Mouse (Mus musculus) liver, postnatal 0 days (tissue): ENCODE results near the gene Rex1bd.

Source experiments
- CTCF ChIP-seq: sonication (generic); IDR thresholded peaks from 2 replicates; pipeline ENCODE4 v1.5.1; 2016; ENCODE audit warnings: antibody characterized with exemption, low read depth
- EP300 ChIP-seq: IDR thresholded peaks from 2 replicates; pipeline ENCODE4 v1.6.1; 2016; ENCODE audit warnings: antibody characterized with exemption, low read depth, mild to moderate bottlenecking

DNA sequence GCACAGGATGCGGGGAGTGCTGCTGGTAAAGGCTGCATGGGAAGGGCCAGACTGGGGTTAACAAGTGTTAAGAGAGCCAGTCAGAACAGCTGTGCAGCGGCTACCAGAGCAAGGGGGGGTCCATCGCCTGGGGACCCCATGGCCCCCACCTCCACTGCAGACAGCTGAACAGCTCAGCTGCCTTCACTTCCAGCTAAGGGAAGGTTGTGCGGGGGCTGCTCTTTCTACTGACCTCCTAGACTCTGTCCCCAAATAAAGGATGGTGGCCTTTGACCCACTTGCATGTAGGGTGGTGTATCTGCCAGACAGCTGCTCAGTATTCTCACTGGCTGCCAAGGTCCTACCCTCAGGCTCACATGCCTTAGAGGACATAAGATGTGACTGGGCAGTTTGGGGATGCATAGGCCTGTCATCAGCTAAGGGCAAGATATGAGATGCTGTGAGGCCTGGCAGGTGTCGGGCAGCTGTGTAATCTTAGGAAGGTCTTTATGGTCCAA is 39.3 kb downstream of the Rex1bd start:
- TF ChIP-seq CTCF: no peak
- TF ChIP-seq EP300: no peak
